Mouse (Mus musculus) E14TG2a.4 (cell line): ENCODE data around the gene Pcyt1a.

Experiments
- H3K27me3 ChIP-seq: 2 replicates; pipeline ENCODE4 v1.6.1; 2014; ENCODE audit warnings: low read length, control low read depth; ENCODE audit not compliant: insufficient read depth
- H3K36me3 ChIP-seq: 2 replicates; pipeline ENCODE4 v1.6.1; 2014; ENCODE audit warnings: low read length, control low read depth; ENCODE audit not compliant: insufficient read depth
- H3K4me1 ChIP-seq: replicated peaks from 2 replicates; pipeline ENCODE4 v1.6.1; 2014; ENCODE audit warnings: low read depth, low read length, control low read depth
- H3K4me3 ChIP-seq: replicated peaks from 2 replicates; pipeline ENCODE4 v1.5.1; 2014; ENCODE audit warnings: mild to moderate bottlenecking, low read length
- H3K9me3 ChIP-seq: 2 replicates; pipeline ENCODE4 v1.6.1; 2014; ENCODE audit warnings: low read length, control low read depth
- CTCF ChIP-seq: conservative IDR thresholded peaks from 2 replicates; pipeline ENCODE4 v1.5.1; 2014; ENCODE audit warnings: low read length
- NANOG ChIP-seq: IDR thresholded peaks from 2 replicates; pipeline ENCODE4 v1.6.1; 2014; ENCODE audit warnings: borderline replicate concordance, low read length, mixed read lengths
- POU5F1 ChIP-seq: IDR thresholded peaks from 2 replicates; pipeline ENCODE4 v1.6.1; 2014; ENCODE audit warnings: low read length, borderline replicate concordance

Pcyt1a gene

GRCm38 (mm10) chr16:32469404-32470105 is 38.8 kb downstream of the Pcyt1a start:
- TF ChIP-seq NANOG (no peak), CTCF (no peak), POU5F1 (no peak)
- Histone ChIP-seq H3K27me3 (no peaks in the 10 kb centered on the region), H3K4me1 (peaks cover 12% of the 10 kb centered on the region), H3K4me3 (no peak overlapping the region), H3K36me3 (peaks cover 43% of the 10 kb centered on the region), H3K9me3 (no peaks in the 10 kb centered on the region)

DNA sequence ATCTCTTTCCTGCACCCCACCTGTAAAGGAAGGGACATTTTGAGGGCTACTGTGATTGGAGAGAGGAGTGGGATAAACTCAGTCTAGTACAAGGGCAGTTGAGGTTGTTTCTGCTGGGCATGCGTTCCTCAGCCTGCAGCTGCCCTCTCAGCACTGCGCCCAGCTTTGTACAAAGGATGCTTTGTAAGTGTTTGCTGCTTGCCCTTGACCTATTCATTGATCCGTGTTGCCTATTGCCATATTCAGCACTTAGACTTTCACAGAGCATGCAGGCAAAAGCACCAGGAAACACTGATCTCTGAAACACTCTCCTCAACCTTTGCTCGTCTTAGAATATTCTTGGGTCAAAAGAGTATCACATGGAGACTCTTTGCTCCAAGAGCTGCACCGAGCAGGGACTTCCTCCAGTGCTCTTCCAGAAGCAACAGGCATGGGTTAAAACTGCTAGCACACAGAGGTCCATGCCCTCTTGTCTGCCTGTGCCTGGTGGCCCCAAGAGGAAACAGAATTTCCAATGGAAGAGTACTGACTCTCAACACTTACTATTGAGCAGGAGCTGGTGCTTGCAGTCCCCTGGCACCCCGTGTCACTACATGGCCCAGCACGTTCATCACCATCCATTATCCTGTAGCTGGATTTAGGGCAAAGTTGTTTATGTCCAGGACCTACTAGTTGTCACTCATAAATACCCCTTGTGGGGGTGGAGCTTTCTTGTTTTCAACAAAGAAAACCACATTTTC is 41.7 kb downstream of the Pcyt1a start:
- Histone ChIP-seq H3K27me3 (no peaks in the 10 kb centered on the region), H3K9me3 (no peaks in the 10 kb centered on the region), H3K4me1 (no peaks in the 10 kb centered on the region), H3K36me3 (peaks cover 36% of the 10 kb centered on the region), H3K4me3 (no peak overlapping the region)
- TF ChIP-seq NANOG (no peak), POU5F1 (no peak), CTCF (no peak)

GRCm38 (mm10) chr16:32477315-32477714 is 46.6 kb downstream of the Pcyt1a start:
- Histone ChIP-seq H3K4me1 (no peaks in the 10 kb centered on the region), H3K9me3 (no peaks in the 10 kb centered on the region), H3K4me3 (no peak overlapping the region), H3K27me3 (no peaks in the 10 kb centered on the region), H3K36me3 (peaks cover 3% of the 10 kb centered on the region)
- TF ChIP-seq NANOG = no peak
- TF ChIP-seq POU5F1 = no peak
- TF ChIP-seq CTCF = no peak

GRCm38 (mm10) chr16:32479415-32479814 is 48.7 kb downstream of the Pcyt1a start:
- no peaks in the 10 kb centered on the region for H3K9me3 ChIP-seq

GRCm38 (mm10) chr16:32484431-32484871 is 53.7 kb downstream of the Pcyt1a start:
- Histone ChIP-seq H3K4me3 (peak overlapping the region; percentile 20), H3K36me3 (peaks cover 2% of the 10 kb centered on the region; the same call in 1 of the 2 replicates), H3K4me1 (peaks cover 28% of the 10 kb centered on the region), H3K9me3 (peaks cover 25% of the 10 kb centered on the region), H3K27me3 (no peaks in the 10 kb centered on the region)
- no peak for TF ChIP-seq CTCF
- no peak for TF ChIP-seq NANOG
- TF ChIP-seq POU5F1 = no peak

More at GRCm38 (mm10) chr16:32479415-32479814, 48.7 kb downstream of the Pcyt1a start:
- no peak for TF ChIP-seq CTCF
- no peak for TF ChIP-seq POU5F1
- TF ChIP-seq NANOG = no peak
- Histone ChIP-seq H3K36me3 (no peaks in the 10 kb centered on the region), H3K4me1 (peaks cover 10% of the 10 kb centered on the region), H3K4me3 (no peak overlapping the region), H3K27me3 (no peaks in the 10 kb centered on the region)

DNA sequence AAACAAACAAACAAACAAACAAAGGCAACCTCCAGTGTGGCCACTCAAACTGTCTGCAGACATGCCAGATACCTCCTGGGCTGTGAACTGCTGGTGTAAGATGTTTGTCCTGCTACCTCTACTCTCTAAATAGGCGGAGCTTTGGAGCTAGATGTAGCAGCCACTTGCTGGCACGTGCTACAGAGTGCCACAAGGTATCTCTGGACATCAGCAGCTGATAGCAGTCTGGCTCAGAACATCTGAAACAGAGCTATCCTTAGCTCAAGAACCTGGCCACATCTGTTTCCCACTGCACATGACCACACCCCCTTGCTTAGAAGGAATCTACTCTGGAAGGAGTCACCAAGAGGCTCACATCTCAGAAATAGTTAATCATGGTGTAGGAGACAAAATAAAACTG is 54.5 kb downstream of the Pcyt1a start:
- H3K4me1 ChIP-seq = peaks cover 28% of the 10 kb centered on the region
- no peak for TF ChIP-seq CTCF
- TF ChIP-seq POU5F1 = no peak
- TF ChIP-seq NANOG = no peak
- peaks cover 2% of the 10 kb centered on the region; the same call in 1 of the 2 replicates for H3K36me3 ChIP-seq
- H3K4me3 ChIP-seq = no peak overlapping the region
- H3K27me3 ChIP-seq = no peaks in the 10 kb centered on the region
- H3K9me3 ChIP-seq = peaks cover 28% of the 10 kb centered on the region

GRCm38 (mm10) chr16:32486046-32486445 is 55.3 kb downstream of the Pcyt1a start:
- H3K4me3 ChIP-seq = no peak overlapping the region
- TF ChIP-seq CTCF (0 out of 2 replicates have a peak, but pooled peaks have one; percentile 4), POU5F1 (no peak), NANOG (no peak)

GRCm38 (mm10) chr16:32487234-32488111 is 56.8 kb downstream of the Pcyt1a start, which contains the start of gene Slc51a:
Slc51a (minus strand) TSS chr16:32487879.
- Histone ChIP-seq H3K4me3 (0 out of 2 replicates have a peak within 1 kb of the TSS, but pooled peaks have one; percentile 4), H3K36me3 (peaks cover 2% of the 10 kb centered on the region; the same call in 1 of the 2 replicates), H3K4me1 (peaks cover 28% of the 10 kb centered on the region), H3K27me3 (no peaks in the 10 kb centered on the region), H3K9me3 (peaks cover 44% of the 10 kb centered on the region)
- TF ChIP-seq NANOG (no peak), POU5F1 (no peak), CTCF (no peak)

More at GRCm38 (mm10) chr16:32486046-32486445, 55.3 kb downstream of the Pcyt1a start:
- Histone ChIP-seq H3K36me3 (peaks cover 2% of the 10 kb centered on the region; the same call in 1 of the 2 replicates), H3K9me3 (peaks cover 29% of the 10 kb centered on the region), H3K27me3 (no peaks in the 10 kb centered on the region), H3K4me1 (peaks cover 28% of the 10 kb centered on the region)
